Mouse (Mus musculus): ENCODE measurements around the gene Ndufa9. TPM values are rescaled to one million over a fixed set of nuclear protein-coding genes. Genes with fewer than 3 reads are reported as not detected.

Gene Ndufa9
- total and polyA plus RNA-seq, 2 experiments from 2014 or later, result 133 to 247 TPM

- peak; percentile 23; the same call in 1 of the 2 replicates for TF ChIP-seq CTCF (IDR thresholded peaks at IDR 0.05; ENCODE audit: low read depth)
- Histone ChIP-seq H3K27ac (no peak overlapping the region), H3K4me2 (ENCODE audit: low read depth, low read length) (no peak overlapping the region), H3K9me3 (ENCODE audit: low read length) (no peaks in the 10 kb centered on the region), H3K4me3 (ENCODE audit: low read length) (no peak overlapping the region), H3K36me3 (ENCODE audit: insufficient read depth, low read length) (no peaks in the 10 kb centered on the region), H3K9ac (replicated peaks; ENCODE audit: low read length) (no peak overlapping the region), H3K27me3 (ENCODE audit: insufficient read depth, low read length) (no peaks in the 10 kb centered on the region), H3K4me1 (ENCODE audit: insufficient read depth, low read length) (no peaks in the 10 kb centered on the region)
- ATAC-seq, result no peak
- 99% methylated on average over 6 of the region's 6 CpGs for WGBS
- no peak for DNase-seq (ENCODE audit: low spot score)
Measured at GRCm38 (mm10) chr6:126793689-126794088, 55.2 kb downstream of the Ndufa9 start.

GRCm38 (mm10) chr6:126791964-126792363 lies 57.0 kb downstream of the Ndufa9 start:
- TF ChIP-seq CTCF (IDR thresholded peaks at IDR 0.05; ENCODE audit: low read depth), result peak; percentile 62
- Histone ChIP-seq H3K4me1 (ENCODE audit: insufficient read depth, low read length) (no peaks in the 10 kb centered on the region), H3K36me3 (ENCODE audit: insufficient read depth, low read length) (no peaks in the 10 kb centered on the region), H3K9ac (replicated peaks; ENCODE audit: low read length) (no peak overlapping the region), H3K9me3 (ENCODE audit: low read length) (no peaks in the 10 kb centered on the region), H3K27ac (no peak overlapping the region), H3K27me3 (ENCODE audit: insufficient read depth, low read length) (no peaks in the 10 kb centered on the region), H3K4me2 (ENCODE audit: low read depth, low read length) (peak overlapping the region; percentile 27; the same call in 1 of the 2 replicates), H3K4me3 (ENCODE audit: low read length) (no peak overlapping the region)
- ATAC-seq (no peak), DNase-seq (ENCODE audit: low spot score) (peak; percentile 50)
- 35% methylated on average over 12 of the region's 12 CpGs for WGBS

- Histone ChIP-seq H3K4me2 (ENCODE audit: low read depth, low read length) (no peak overlapping the region), H3K36me3 (ENCODE audit: insufficient read depth, low read length) (no peaks in the 10 kb centered on the region), H3K9me3 (ENCODE audit: low read length) (no peaks in the 10 kb centered on the region), H3K4me3 (ENCODE audit: low read length) (no peak overlapping the region), H3K27ac (no peak overlapping the region), H3K27me3 (ENCODE audit: insufficient read depth, low read length) (no peaks in the 10 kb centered on the region), H3K9ac (replicated peaks; ENCODE audit: low read length) (no peak overlapping the region), H3K4me1 (ENCODE audit: insufficient read depth, low read length) (no peaks in the 10 kb centered on the region)
- WGBS, result 48% methylated on average over 4 of the region's 4 CpGs
- no peak for TF ChIP-seq CTCF (IDR thresholded peaks at IDR 0.05; ENCODE audit: low read depth)
- DNase-seq (ENCODE audit: low spot score) (no peak), ATAC-seq (no peak)
Measured at GRCm38 (mm10) chr6:126791488-126791887, 57.4 kb downstream of the Ndufa9 start.

- Histone ChIP-seq H3K4me2 (ENCODE audit: low read depth, low read length) (no peak overlapping the region), H3K9ac (replicated peaks; ENCODE audit: low read length) (no peak overlapping the region), H3K4me1 (ENCODE audit: insufficient read depth, low read length) (no peaks in the 10 kb centered on the region), H3K36me3 (ENCODE audit: insufficient read depth, low read length) (no peaks in the 10 kb centered on the region), H3K9me3 (ENCODE audit: low read length) (no peaks in the 10 kb centered on the region), H3K27ac (no peak overlapping the region), H3K4me3 (ENCODE audit: low read length) (no peak overlapping the region), H3K27me3 (ENCODE audit: insufficient read depth, low read length) (no peaks in the 10 kb centered on the region)
- no peak for TF ChIP-seq CTCF (IDR thresholded peaks at IDR 0.05; ENCODE audit: low read depth)
- no peak for DNase-seq (ENCODE audit: low spot score)
- 78% methylated on average over 8 of the region's 8 CpGs for WGBS
- no peak for ATAC-seq
Measured at GRCm38 (mm10) chr6:126788863-126789262, 60.1 kb downstream of the Ndufa9 start.

- WGBS, result 42% methylated on average over 5 of the region's 5 CpGs
- DNase-seq (ENCODE audit: low spot score), result no peak
- Histone ChIP-seq H3K4me1 (ENCODE audit: insufficient read depth, low read length) (no peaks in the 10 kb centered on the region), H3K4me2 (ENCODE audit: low read depth, low read length) (no peak overlapping the region), H3K27ac (no peak overlapping the region), H3K27me3 (ENCODE audit: insufficient read depth, low read length) (no peaks in the 10 kb centered on the region), H3K4me3 (ENCODE audit: low read length) (no peak overlapping the region), H3K36me3 (ENCODE audit: insufficient read depth, low read length) (no peaks in the 10 kb centered on the region), H3K9ac (replicated peaks; ENCODE audit: low read length) (no peak overlapping the region), H3K9me3 (ENCODE audit: low read length) (no peaks in the 10 kb centered on the region)
- TF ChIP-seq CTCF (IDR thresholded peaks at IDR 0.05; ENCODE audit: low read depth), result no peak
- ATAC-seq, result no peak
Measured at GRCm38 (mm10) chr6:126784206-126784605, 64.7 kb downstream of the Ndufa9 start.

- TF ChIP-seq CTCF (IDR thresholded peaks at IDR 0.05; ENCODE audit: low read depth), result no peak
- Histone ChIP-seq H3K4me2 (ENCODE audit: low read depth, low read length) (no peak overlapping the region), H3K27ac (no peak overlapping the region), H3K9ac (replicated peaks; ENCODE audit: low read length) (no peak overlapping the region), H3K4me3 (ENCODE audit: low read length) (no peak overlapping the region), H3K36me3 (ENCODE audit: insufficient read depth, low read length) (no peaks in the 10 kb centered on the region), H3K9me3 (ENCODE audit: low read length) (no peaks in the 10 kb centered on the region), H3K4me1 (ENCODE audit: insufficient read depth, low read length) (no peaks in the 10 kb centered on the region), H3K27me3 (ENCODE audit: insufficient read depth, low read length) (no peaks in the 10 kb centered on the region)
- DNase-seq (ENCODE audit: low spot score) (no peak), ATAC-seq (no peak)
- 72% methylated on average over 10 of the region's 10 CpGs for WGBS
Measured at GRCm38 (mm10) chr6:126783651-126784066, 65.3 kb downstream of the Ndufa9 start.

GRCm38 (mm10) chr6:126783056-126783455 lies 65.9 kb downstream of the Ndufa9 start:
- H3K4me3 ChIP-seq (ENCODE audit: low read length), result no peak overlapping the region
- ATAC-seq (no peak), DNase-seq (ENCODE audit: low spot score) (no peak)
- H3K4me2 ChIP-seq (ENCODE audit: low read depth, low read length), result no peak overlapping the region
- WGBS, result 84% methylated on average over 1 of the region's 1 CpGs
- TF ChIP-seq CTCF (IDR thresholded peaks at IDR 0.05; ENCODE audit: low read depth), result no peak
- H3K27ac ChIP-seq, result no peak overlapping the region
- H3K4me1 ChIP-seq (ENCODE audit: insufficient read depth, low read length), result no peaks in the 10 kb centered on the region
- no peaks in the 10 kb centered on the region for H3K36me3 ChIP-seq (ENCODE audit: insufficient read depth, low read length)
- H3K9ac ChIP-seq (replicated peaks; ENCODE audit: low read length), result no peak overlapping the region
- no peaks in the 10 kb centered on the region for H3K9me3 ChIP-seq (ENCODE audit: low read length)
- no peaks in the 10 kb centered on the region for H3K27me3 ChIP-seq (ENCODE audit: insufficient read depth, low read length)
